Mouse (Mus musculus) macrophage (primary cell): Measurements from ENCODE around the gene Pitx1. TPM values are rescaled to one million over a fixed set of nuclear protein-coding genes. Genes with fewer than 3 reads are reported as not detected.

Experiments
- H3K27ac ChIP-seq: fragments of 350-480 bp; formaldehyde crosslinking; 2 replicates; pipeline ENCODE4 v1.9.0; 2021
- H3K36me3 ChIP-seq: fragments of 350-480 bp; formaldehyde crosslinking; 2 replicates; pipeline ENCODE4 v1.9.0; 2021; ENCODE audit errors: inconsistent target
- H3K4me3 ChIP-seq: fragments of 350-480 bp; formaldehyde crosslinking; 2 replicates; pipeline ENCODE4 v1.9.0; 2021; ENCODE audit errors: inconsistent target
- H3K79me2 ChIP-seq: fragments of 350-480 bp; formaldehyde crosslinking; 2 replicates; pipeline ENCODE4 v1.9.0; 2021; ENCODE audit errors: inconsistent target
- WGBS: methylation state at CpG from one replicate; pipeline ENCODE4 v1.1.7; 2026; ENCODE audit warnings: inconsistent platforms; ENCODE audit not compliant: missing documents; 5-methylcytosine and 5-hydroxymethylcytosine counted together
- polyA plus RNA-seq: library from polyadenylated mRNA; stranded (reverse); fragments of 250-400 nt; gene quantifications from 3 replicates; pipeline ENCODE4 v1.2.4, GENCODE M21; 2018; ENCODE audit warnings: inconsistent platforms

Pitx1 gene
- polyA plus RNA-seq, 1 experiment from 2014 or later = not detected

DNA sequence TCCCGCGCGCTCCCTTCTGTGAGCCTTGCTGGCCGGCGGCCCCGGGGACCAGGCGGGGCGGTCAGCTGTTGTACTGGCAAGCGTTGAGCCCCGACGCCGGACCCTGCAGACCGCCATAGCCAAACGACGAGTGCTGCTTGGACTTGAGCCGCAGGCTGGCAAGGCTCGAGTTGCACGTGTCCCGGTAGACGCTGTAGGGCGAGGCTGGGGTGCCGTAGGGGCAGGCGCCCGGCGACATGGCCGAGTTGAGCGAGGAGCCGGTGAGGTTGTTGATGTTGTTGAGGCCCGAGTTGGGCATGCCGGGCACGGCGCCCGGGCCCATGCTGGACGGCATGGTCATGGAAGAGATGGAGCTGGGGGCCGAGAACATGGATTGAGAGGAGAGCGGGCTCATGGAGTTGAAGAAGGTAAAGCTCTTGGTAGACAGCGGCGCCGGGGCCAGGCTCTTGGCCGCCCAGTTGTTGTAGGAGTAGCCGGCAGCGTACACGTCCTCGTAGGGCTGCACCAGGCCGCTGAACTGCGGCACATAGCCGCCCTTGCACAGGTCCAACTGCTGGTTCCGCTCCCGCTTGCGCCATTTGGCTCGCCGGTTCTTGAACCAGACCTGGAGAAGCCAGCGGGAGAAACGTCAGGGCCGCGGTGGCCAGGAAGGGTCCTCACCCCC is 9.9 kb downstream of the Pitx1 start:
- WGBS = 7% methylated on average over 50 of the region's 56 CpGs
- Histone ChIP-seq H3K4me3 (no peak overlapping the region), H3K36me3 (no peaks in the 10 kb centered on the region), H3K79me2 (no peaks in the 10 kb centered on the region), H3K27ac (no peak overlapping the region)

DNA sequence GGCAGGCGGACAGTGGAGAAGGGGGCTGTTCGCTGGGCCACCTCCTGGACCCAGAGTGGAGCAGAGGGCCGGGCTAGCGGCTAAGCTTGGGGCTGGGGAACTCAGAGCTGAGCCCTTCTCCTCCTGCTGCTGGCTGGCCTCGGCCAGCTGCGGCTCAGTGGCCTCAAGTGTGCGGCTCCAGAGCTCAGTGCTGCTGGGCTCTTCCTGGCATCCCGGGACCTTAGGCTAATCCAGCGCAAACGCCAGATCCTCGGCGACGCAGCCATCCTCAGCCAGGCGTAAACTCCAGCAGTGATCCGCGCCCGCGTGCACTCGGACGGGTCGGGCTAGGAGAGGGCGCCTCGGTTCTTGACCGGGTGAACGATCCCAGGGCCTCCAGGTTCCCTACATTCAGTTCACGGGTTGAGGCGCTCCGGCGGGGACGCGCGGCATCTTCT is 10.7 kb downstream of the Pitx1 start:
- Histone ChIP-seq H3K79me2 (no peaks in the 10 kb centered on the region), H3K36me3 (no peaks in the 10 kb centered on the region), H3K4me3 (no peak overlapping the region), H3K27ac (no peak overlapping the region)
- 16% methylated on average over 32 of the region's 32 CpGs for WGBS

DNA sequence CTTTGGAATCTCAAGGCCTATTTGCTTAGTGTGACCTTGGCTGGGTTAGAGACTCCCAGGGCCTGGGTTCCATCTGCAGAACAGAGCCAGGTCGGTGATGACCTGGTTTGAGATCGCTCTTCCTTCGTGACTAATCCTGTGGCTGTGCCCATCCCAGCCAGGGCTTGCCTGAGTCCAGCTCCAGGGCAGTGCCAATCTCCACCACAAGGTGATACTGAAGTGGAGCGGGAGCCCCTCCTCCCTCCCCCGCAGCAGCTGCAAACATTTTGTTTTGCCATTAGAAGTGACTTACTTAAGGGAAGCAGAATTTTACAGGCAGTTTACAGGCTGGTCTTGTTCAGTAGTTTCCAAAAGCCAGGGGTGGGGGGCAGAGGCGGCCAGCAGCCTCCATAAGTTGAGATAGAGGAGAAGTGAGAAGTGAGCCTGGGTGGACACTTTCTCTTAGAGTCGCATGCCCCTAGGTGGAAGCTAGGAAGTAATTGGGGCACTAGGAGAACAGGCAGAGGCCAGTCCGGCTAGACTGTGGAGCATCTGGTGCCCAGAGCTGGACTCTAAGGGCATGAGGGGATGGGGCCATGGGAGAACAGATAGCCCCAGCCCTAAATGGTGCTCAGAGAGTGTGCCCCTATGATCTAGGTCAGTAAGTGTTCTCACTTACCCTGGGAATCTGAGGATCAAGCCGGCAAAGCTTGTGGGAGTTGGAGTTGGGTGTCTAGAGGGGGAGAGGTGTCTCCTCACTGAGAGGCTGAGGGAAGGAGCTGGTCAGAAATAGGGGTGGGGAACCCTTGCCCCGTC is 11.6 kb downstream of the Pitx1 start:
- Histone ChIP-seq H3K27ac (no peak overlapping the region), H3K36me3 (no peaks in the 10 kb centered on the region), H3K4me3 (no peak overlapping the region), H3K79me2 (no peaks in the 10 kb centered on the region)
- WGBS = 20% methylated on average over 10 of the region's 10 CpGs

DNA sequence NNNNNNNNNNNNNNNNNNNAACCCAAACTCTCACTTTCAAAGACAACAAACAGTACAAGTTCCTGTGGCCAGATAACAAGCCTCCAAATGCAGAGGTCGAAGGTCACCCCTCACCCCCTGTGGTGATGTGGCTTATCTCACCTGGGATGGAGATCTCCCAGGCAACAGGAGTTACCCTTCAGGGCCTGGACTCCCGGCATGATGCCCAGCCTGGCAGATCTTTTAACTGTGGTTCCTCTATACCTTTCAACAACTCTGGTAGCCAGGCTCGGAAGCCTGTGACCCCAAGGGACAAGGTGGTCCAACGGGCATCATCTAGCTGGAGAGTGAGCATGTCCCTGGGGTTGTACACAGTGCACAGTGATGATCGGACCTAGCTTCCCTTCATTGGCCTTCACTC is 13.5 kb downstream of the Pitx1 start:
- H3K4me3 ChIP-seq = no peak overlapping the region
- H3K79me2 ChIP-seq = no peaks in the 10 kb centered on the region
- no peaks in the 10 kb centered on the region for H3K36me3 ChIP-seq
- H3K27ac ChIP-seq = no peak overlapping the region
- 76% methylated on average over 5 of the region's 5 CpGs for WGBS

DNA sequence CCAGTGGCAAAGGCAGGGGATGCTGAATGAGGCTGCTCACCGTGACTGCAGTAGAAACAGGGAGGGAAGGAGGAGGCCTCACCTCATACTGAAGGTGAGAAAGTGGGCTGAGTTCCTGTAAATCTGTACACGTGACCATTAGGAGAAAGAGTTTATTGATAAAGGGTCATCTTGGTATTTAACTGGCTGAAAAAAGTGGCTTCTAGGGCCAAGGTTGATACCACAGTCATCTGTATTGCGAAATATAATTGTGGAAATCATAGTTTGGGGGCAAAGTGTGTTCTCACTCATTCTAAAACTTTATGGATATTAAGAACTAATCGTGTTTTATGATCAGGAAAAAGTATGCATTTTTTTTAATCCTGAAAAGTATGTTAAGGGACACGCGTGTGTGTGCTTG is 21.2 kb downstream of the Pitx1 start:
- Histone ChIP-seq H3K36me3 (no peaks in the 10 kb centered on the region), H3K79me2 (no peaks in the 10 kb centered on the region), H3K27ac (no peak overlapping the region), H3K4me3 (no peak overlapping the region)
- WGBS = 83% methylated on average over 6 of the region's 6 CpGs

DNA sequence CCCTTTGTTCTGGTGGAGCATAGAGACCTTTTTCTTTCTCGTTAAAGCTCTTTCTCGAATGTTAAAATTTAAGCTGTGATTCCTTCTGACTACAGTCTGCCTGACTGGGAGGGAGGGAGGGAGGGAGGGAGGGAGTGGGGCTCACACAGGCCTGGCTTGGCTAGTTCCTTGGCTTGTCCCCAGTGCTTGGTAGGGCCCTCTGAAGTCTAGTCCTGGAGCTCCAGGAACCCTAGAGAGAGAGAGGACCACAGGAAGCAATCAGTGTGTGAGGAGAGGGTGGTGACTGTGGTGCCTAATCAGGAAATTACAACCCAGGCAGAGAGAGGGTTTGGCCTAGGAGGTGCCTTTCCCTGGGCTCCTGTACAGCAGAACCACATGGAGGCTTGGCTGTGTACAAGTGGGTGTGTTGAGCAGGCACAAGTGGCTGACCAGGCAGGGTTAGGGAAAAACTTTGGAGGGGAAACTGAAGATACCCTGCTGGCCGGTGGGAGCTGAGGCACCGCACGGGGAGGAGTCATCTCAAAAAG is 22.4 kb downstream of the Pitx1 start:
- Histone ChIP-seq H3K4me3 (no peak overlapping the region), H3K79me2 (no peaks in the 10 kb centered on the region), H3K36me3 (no peaks in the 10 kb centered on the region), H3K27ac (no peak overlapping the region)
- 75% methylated on average over 5 of the region's 5 CpGs for WGBS

DNA sequence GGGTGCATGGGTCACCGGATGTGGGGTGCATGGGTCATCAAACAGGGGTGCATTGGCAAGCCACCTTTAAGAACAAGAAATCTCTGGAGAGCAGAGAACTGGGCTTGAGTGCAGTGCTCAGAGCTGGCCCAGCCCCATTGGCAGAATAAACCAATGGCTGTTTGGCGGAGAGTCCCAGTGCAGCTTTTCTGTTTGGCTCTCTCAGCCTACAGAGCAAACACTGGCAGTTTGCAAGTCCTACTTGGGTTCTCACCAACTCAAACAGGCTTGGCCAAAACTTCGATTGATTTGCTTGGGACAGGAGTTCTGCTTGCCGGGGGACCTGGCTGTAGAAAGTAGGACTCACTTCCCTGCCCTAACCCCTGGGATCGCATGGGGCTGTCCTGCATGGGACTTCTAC is 25.0 kb downstream of the Pitx1 start:
- Histone ChIP-seq H3K4me3 (no peak overlapping the region), H3K27ac (no peak overlapping the region), H3K36me3 (no peaks in the 10 kb centered on the region), H3K79me2 (no peaks in the 10 kb centered on the region)
- 86% methylated on average over 5 of the region's 5 CpGs for WGBS

DNA sequence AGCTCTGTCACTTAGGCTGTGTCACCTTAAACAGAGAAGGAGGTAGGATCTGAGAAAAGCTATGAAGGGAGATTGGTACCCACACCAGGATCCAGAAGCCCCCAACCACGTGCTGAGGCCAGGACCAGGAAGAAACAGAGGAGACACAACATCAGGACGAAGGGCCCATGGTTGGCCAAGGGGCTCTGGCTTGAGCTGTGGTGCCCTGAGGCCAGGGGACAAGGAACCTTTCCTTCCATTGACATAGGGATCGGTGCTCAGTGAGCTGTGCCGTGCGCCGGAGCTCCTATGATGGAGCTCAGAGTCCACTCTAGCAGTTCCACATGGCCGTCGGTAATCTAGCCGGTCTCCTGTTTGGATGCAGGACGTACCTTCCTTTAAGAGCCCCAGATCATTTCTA is 26.3 kb downstream of the Pitx1 start:
- Histone ChIP-seq H3K36me3 (no peaks in the 10 kb centered on the region), H3K27ac (no peak overlapping the region)
- 97% methylated on average over 9 of the region's 10 CpGs for WGBS

DNA sequence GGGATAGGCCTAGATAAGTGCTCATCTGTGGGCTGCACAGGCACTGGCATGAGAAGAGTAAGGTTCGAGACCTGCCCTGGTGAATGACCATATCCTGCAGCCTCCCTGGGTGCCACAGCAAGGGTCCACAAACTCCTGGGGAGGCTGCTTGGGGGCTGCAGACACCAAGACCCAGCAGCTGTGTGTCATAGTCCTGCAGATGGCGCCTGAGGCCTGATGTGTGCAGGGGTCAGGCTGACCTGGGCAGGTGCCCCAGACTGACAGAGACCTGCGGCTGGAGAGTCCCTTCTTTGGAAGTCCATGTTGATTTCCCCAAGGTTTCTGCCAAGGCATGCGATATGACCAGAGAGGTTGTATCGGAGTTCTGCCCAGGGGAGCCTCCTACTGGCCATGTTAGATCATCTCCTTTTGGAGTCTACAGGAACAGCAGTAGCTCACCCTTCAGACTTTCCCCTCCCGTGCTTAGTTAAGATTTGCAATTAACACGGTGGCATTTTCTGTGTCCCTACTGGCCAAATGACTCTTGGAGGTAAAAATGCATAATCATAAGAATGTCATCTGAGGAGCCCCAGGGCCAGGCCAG is 26.9 kb downstream of the Pitx1 start:
- no peak overlapping the region for H3K27ac ChIP-seq
- no peak overlapping the region for H3K4me3 ChIP-seq
- WGBS = 90% methylated on average over 7 of the region's 7 CpGs
- no peaks in the 10 kb centered on the region for H3K79me2 ChIP-seq
- no peaks in the 10 kb centered on the region for H3K36me3 ChIP-seq

More for the DNA sequence above, 26.3 kb downstream of the Pitx1 start:
- H3K79me2 ChIP-seq = no peaks in the 10 kb centered on the region
- H3K4me3 ChIP-seq = no peak overlapping the region

DNA sequence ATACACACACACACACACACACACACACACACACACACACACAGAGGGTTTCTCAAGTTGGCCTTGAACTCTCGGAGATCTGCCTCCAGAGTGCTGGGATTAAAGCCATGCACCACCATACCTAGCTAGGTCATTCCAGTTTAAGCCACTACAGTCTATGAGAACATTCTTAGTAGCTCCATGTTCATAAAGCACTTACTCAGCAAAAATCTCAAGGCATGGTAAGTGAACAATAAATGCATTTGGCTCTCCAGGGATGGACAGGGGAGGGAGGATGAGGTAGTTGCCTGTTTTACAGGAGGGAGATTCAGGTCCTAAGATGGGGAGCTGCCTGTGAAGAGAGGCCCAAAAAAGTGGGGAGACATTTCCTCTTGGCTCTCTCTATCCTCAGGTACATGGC is 32.0 kb downstream of the Pitx1 start:
- H3K4me3 ChIP-seq = no peak overlapping the region
- WGBS = 88% methylated on average over 1 of the region's 1 CpGs
- no peak overlapping the region for H3K27ac ChIP-seq
- H3K36me3 ChIP-seq = no peaks in the 10 kb centered on the region
- H3K79me2 ChIP-seq = no peaks in the 10 kb centered on the region

DNA sequence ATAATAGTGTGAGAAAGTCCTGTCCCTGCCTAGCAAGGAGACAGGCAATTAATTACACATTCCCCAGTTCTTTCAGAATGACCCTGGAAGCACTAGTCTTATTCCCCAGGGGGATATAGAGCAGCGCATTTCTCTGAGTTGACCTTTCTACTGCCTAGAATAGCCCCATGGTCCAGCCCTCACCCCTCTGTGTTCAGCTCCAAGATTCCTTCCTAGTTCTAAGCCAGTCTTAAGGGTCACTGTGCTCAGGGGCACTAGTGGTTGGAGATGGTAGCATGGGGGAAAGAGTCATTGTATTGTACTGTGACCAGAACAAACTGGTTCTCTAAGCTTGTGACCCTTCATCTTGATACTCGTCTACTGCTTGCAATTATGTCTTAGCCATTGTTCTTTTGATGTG is 34.7 kb downstream of the Pitx1 start:
- Histone ChIP-seq H3K27ac (no peak overlapping the region), H3K36me3 (no peaks in the 10 kb centered on the region), H3K4me3 (no peak overlapping the region), H3K79me2 (no peaks in the 10 kb centered on the region)
- 100% methylated on average over 2 of the region's 2 CpGs for WGBS

DNA sequence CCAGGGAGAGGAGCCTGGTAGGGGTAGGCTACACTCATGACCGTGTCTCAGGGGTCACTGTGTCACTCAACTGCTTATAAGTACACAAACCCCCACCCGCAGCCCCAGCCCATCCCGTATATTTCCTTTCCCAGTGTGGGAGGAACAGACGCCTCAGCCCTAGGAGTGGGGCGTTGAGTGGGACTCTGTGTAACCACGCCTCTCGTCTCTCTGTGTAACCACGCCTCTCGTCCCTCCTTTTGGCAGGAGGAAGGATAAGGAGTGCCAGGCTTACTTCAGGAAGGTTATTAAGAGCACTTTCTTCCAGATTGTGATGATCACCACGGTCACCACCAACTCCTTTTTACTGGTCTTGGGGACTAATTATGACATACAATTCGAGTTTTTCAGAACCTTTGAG is 49.9 kb downstream of the Pitx1 start:
- no peaks in the 10 kb centered on the region for H3K36me3 ChIP-seq
- WGBS = 78% methylated on average over 11 of the region's 11 CpGs
- no peak overlapping the region for H3K4me3 ChIP-seq

DNA sequence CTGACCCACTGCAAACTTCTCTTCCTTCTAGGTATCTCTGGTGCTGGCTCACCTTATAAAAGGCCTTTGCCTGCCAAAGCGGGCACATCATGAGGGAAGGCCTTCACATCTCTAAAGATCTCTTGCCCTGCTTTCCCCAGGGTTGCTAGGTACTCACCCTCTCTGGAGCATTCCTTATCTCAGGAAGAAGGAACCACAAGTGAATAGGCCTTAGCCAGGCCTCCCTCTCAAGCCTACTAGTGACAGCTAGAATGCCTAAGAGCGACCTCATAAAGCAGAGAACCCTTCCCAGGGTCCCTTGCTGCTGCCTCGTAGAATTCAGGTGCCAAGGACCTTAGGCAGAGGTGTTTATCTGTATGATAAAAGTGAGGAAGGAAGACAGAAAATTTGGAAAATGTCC is 51.7 kb downstream of the Pitx1 start, which contains the start of gene Catsper3:
TSS of gene Catsper3 (plus strand) at position 301 of the 400 bp plus-strand sequence.
- no peaks in the 10 kb centered on the region for H3K79me2 ChIP-seq
- WGBS = 92% methylated on average over 3 of the region's 3 CpGs
- no peaks in the 10 kb centered on the region for H3K36me3 ChIP-seq
- H3K4me3 ChIP-seq = no peak within 1 kb of the TSS
- H3K27ac ChIP-seq = no peak within 1 kb of the TSS

More for the DNA sequence above, 49.9 kb downstream of the Pitx1 start:
- Histone ChIP-seq H3K27ac (no peak overlapping the region), H3K79me2 (no peaks in the 10 kb centered on the region)

DNA sequence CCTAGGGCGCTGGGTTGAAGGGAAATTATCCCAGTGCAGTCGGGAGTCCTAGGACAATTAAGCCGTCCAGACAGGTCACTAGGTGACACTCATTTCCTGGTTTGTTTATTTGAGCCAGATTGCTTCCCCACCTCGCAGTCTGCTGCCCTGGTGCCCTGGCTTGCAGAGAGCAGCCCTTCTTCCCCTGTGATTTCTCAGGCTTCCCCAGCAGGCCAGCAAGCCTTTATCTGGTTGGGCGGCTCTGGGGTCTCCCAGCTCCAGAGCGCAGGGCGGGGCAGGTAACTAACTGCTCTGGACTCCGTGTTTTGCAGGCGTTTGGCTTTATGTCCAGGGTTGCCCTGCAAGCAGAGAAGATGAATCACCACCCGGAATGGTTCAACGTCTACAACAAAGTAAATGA is 60.9 kb downstream of the Pitx1 start:
- Histone ChIP-seq H3K27ac (no peak overlapping the region), H3K4me3 (no peak overlapping the region), H3K79me2 (no peaks in the 10 kb centered on the region), H3K36me3 (no peaks in the 10 kb centered on the region)
- WGBS = 88% methylated on average over 11 of the region's 11 CpGs
